Mouse (Mus musculus) testis, adult 10 weeks (tissue): Measurements from ENCODE around the gene 5430419D17Rik. TPM values are rescaled to one million over a fixed set of nuclear protein-coding genes. Genes with fewer than 3 reads are reported as not detected.

ENCODE experiments used
- polyA plus RNA-seq: library from polyadenylated mRNA; stranded (reverse); fragments of 350-450 nt; fragmentation: Illumina TruSeq; extraction: RNeasy Lipid Tissue Mini Kit (QIAGEN cat#74804); gene quantifications from one replicate; pipeline ENCODE4 v1.2.3, GENCODE M21; 2014; ENCODE audit warnings: low read depth, low replicate concordance

Gene 5430419D17Rik
- 0.14 TPM for polyA plus RNA-seq

GRCm38 (mm10) chr7:131174121-131174520 lies at the start of gene 5430419D17Rik:
Gene 5430419D17Rik (plus strand): TSS chr7:131174402.

GRCm38 (mm10) chr7:131146214-131146613 lies 28.0 kb upstream of the 5430419D17Rik start, which contains the start of gene 4933402N03Rik:
Gene 4933402N03Rik (minus strand): TSS chr7:131146314.

GRCm38 (mm10) chr7:131322192-131322591 lies 148.0 kb downstream of the 5430419D17Rik start, which contains the start of gene Cuzd1:
Gene Cuzd1 (minus strand): TSS chr7:131322292.

DNA sequence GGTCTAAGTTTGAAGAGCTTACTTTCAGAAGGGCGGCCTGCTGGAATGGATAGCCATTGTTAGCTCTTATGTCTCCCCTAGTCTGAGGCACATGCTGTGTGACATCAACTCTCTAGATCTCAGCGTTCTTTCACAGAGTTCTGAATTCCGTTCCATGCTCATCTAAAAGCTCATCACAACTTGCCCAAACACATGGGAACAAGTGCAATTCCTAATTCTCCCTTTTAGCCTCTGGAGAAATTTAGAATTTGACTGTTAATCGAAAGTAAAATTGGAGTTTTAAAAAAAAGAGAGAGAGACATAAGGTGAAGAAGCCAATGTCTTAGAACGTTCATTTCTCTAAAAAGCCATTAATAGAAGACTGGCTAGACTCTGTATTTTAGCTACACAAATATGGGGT lies 155.2 kb downstream of the 5430419D17Rik start, which contains the start of gene Fam24b:
TSS of gene Fam24b (minus strand) at position 101 of the 400 bp plus-strand sequence.

DNA sequence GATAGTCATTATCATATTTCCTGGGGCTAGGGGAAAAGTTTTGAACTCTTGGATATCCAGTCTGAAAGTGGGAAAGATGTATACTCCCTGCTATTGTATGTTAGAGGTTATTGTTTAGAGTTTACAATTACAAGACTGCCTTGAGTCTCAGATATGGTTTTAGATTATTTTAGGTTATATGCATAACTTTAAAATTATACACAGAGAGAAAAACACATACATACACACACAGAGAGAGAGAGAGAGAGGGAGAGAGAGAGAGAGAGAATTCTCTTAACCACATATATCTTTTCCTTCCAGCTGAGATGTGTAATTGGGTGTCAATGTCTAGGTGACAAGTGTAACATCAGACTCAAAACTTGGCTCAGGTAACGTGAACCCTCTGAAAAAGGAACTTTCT lies 159.4 kb downstream of the 5430419D17Rik start, which contains the start of gene Fam24a:
TSS of gene Fam24a (plus strand) at position 301 of the 400 bp plus-strand sequence.

Other genes with a start within 250 kb of the 5430419D17Rik start
- 3.1 TPM for gene Htra1, start 238.3 kb upstream of the 5430419D17Rik start, polyA plus RNA-seq
- 0.41 TPM for gene Dmbt1, start 142.3 kb upstream of the 5430419D17Rik start, polyA plus RNA-seq
- gene 4933402N03Rik, start 28.1 kb upstream of the 5430419D17Rik start, polyA plus RNA-seq, result 37.5 TPM
- gene Cuzd1, start 147.9 kb downstream of the 5430419D17Rik start, polyA plus RNA-seq, result 10.8 TPM
- 273 TPM for gene Fam24b, start 155.1 kb downstream of the 5430419D17Rik start, polyA plus RNA-seq
- 91.6 TPM for gene Fam24a, start 159.5 kb downstream of the 5430419D17Rik start, polyA plus RNA-seq
- gene 2310057M21Rik, start 188.4 kb downstream of the 5430419D17Rik start, polyA plus RNA-seq, result 12.9 TPM
- gene Pstk, start 196.7 kb downstream of the 5430419D17Rik start, polyA plus RNA-seq, result 25.9 TPM
- gene Ikzf5, start 236.1 kb downstream of the 5430419D17Rik start, polyA plus RNA-seq, result 31.7 TPM
- gene Acadsb, start 236.2 kb downstream of the 5430419D17Rik start, polyA plus RNA-seq, result 84.8 TPM